ENCODE assay signal across 24 mouse cellular contexts in genomic region chr1:151697901-151698641, GRCm38 (mm10). TPM values are rescaled to one million over a fixed set of nuclear protein-coding genes. Genes with fewer than 3 reads are reported as not detected.
A peak's percentile ranks its signal among the peaks of the same experiment; 100 is the strongest.
DNase-seq lines count a peak whose midpoint lies in the region; ATAC-seq and TF ChIP-seq lines count a peak whose summit lies in the region.
"Had no signal": no experiment of that assay in that cellular context is flagged by ENCODE, and none has a peak within 500 bp of the region (broad histone marks: within the 10 kb centered on the region; RNA-seq: fewer than 3 reads in every experiment).

No protein-coding gene starts in this region.

- peak; percentile 82 for ATAC-seq in CD4-positive, CD25-positive, alpha-beta regulatory T cell, adult 4 months
- ATAC-seq: forebrain, embryonic 14.5 days; forebrain, embryonic 16.5 days had no signal

- TF ChIP-seq CTCF in gastrocnemius, adult 2 months (IDR thresholded peaks at IDR 0.05) = no peak

- intact Hi-C loops in gastrocnemius, adult 2 months (cut with DNase I) = no loop called here
- intact Hi-C loops in left cerebral cortex, postnatal 4 days (cut with DNase I) = no loop called here

- DNase-seq in adrenal gland, adult 2 months = peak; percentile 64
- DNase-seq in adrenal gland, adult 8-10 months = no peak
- peak; percentile 19 for DNase-seq in CD4-positive helper T cell, adult 2 months (ENCODE audit: low read depth, low spot score)
- DNase-seq in induced T-regulatory cell, adult 2 months (ENCODE audit: low read depth) = peak; percentile 39
- no peak for DNase-seq in gastrocnemius, adult 2 months
- DNase-seq in left cerebral cortex, postnatal 4 days = no peak
- no peak for DNase-seq in thymus, postnatal 4 days
- DNase-seq: adrenal gland, postnatal 14 days; adrenal gland, postnatal 36 days; B cell, adult 2 months; cerebellum, adult 11-12 months; cerebellum, adult 8-10 months; cerebellum, adult 9-11 months; cerebellum, postnatal 14 days; cerebellum, postnatal 36 days; embryo, embryonic 11 days had no signal

- H3K4me3 ChIP-seq in gastrocnemius, adult 2 months = no peak overlapping the region
- H3K4me3 ChIP-seq: embryonic facial prominence, embryonic 13.5 days; embryonic facial prominence, embryonic 15.5 days; erythroblast, embryonic 14.5 days; forebrain, embryonic 10.5 days; forebrain, embryonic 12.5 days had no signal

- H3K27ac ChIP-seq in gastrocnemius, adult 2 months = no peak overlapping the region; the same call in 1 of the 2 replicates
- H3K27ac ChIP-seq: embryonic facial prominence, embryonic 13.5 days; embryonic facial prominence, embryonic 15.5 days; forebrain, embryonic 10.5 days; forebrain, embryonic 12.5 days had no signal

RNA-seq across cellular contexts. Expression of gene Edem3, which starts 57.1 kb away (rescaled TPM):
- total RNA-seq in adrenal gland, adult 2 months (2021) = 100 to 1,000 TPM in 1 of 2 experiments, 10 to 100 TPM in 1; 77.7 to 112 TPM
- polyA plus RNA-seq in adrenal gland, adult 2 months (2012; rRNA removed) = 12.7 and 17.0 TPM in 2 replicates
- total RNA-seq in adrenal gland, adult 8-10 months (2022) = 100 to 1,000 TPM in 2 of 4 experiments, 10 to 100 TPM in 2; 81.2 to 151 (median 111) TPM
- polyA plus RNA-seq in CD4-positive, CD25-positive, alpha-beta regulatory T cell, adult 4 months (2017; shearing (Covaris generic)) = 1 to 10 TPM; 3.1 to 4.8 TPM
- 10 to 100 TPM; 21.1 to 23.6 TPM for total RNA-seq in gastrocnemius, adult 2 months (2021)
- 10 to 100 TPM; 47.1 to 47.5 TPM for total RNA-seq in left cerebral cortex, postnatal 4 days (2021)

Comparison
In these comparisons a context has a peak if more than half of its experiments do, and no peak if none do; other contexts are left out.
1. DNase-seq: peak in adrenal gland, adult 2 months (single experiment), CD4-positive helper T cell, adult 2 months (single experiment) and induced T-regulatory cell, adult 2 months (single experiment); none in adrenal gland, adult 8-10 months (single experiment), gastrocnemius, adult 2 months (single experiment), left cerebral cortex, postnatal 4 days (single experiment) and thymus, postnatal 4 days (single experiment).